Mouse (Mus musculus): ENCODE results near the gene Ctnnb1. TPM values are rescaled to one million over a fixed set of nuclear protein-coding genes. Genes with fewer than 3 reads are reported as not detected.
"Not testable (repeated sequence)": the region's sequence is repeated elsewhere in the genome, so short reads cannot be mapped to it uniquely, and the experiment has no call there.

Gene Ctnnb1
- total RNA-seq, 2 experiments from 2014 or later, result 452 to 506 TPM

GRCm38 (mm10) chr9:120900338-120901274 lies 28.4 kb upstream of the Ctnnb1 start:
- no peak overlapping the region for H3K4me3 ChIP-seq
- no peak for DNase-seq (ENCODE audit: extremely low spot score in 1 of 2, low spot score in 2 of 2)
- no peak overlapping the region for H3K27ac ChIP-seq
- intact Hi-C loops (cut with DNase I), result no loop called here
- TF ChIP-seq CTCF (IDR thresholded peaks at IDR 0.05), result no peak

GRCm38 (mm10) chr9:120902562-120902961 lies 26.5 kb upstream of the Ctnnb1 start:
- Histone ChIP-seq H3K27ac (no peak overlapping the region), H3K4me3 (no peak overlapping the region)
- TF ChIP-seq CTCF (IDR thresholded peaks at IDR 0.05), result no peak
- no peak for DNase-seq (ENCODE audit: extremely low spot score in 1 of 2, low spot score in 2 of 2)
- intact Hi-C loops (cut with DNase I), result no loop called here

GRCm38 (mm10) chr9:120908461-120908860 lies 20.6 kb upstream of the Ctnnb1 start:
- intact Hi-C loops (cut with DNase I), result no loop called here
- DNase-seq (ENCODE audit: extremely low spot score in 1 of 2, low spot score in 2 of 2), result no peak
- no peak for TF ChIP-seq CTCF (IDR thresholded peaks at IDR 0.05)
- H3K4me3 ChIP-seq, result no peak overlapping the region
- H3K27ac ChIP-seq, result no peak overlapping the region

GRCm38 (mm10) chr9:120913152-120913551 lies 15.9 kb upstream of the Ctnnb1 start:
- H3K27ac ChIP-seq, result no peak overlapping the region
- no peak for TF ChIP-seq CTCF (IDR thresholded peaks at IDR 0.05)
- H3K4me3 ChIP-seq, result no peak overlapping the region
- intact Hi-C loops (cut with DNase I), result no loop called here
- DNase-seq (ENCODE audit: extremely low spot score in 1 of 2, low spot score in 2 of 2), result no peak

- TF ChIP-seq CTCF (IDR thresholded peaks at IDR 0.05), result no peak
- no peak overlapping the region for H3K27ac ChIP-seq
- intact Hi-C loops (cut with DNase I), result no loop called here
Measured at GRCm38 (mm10) chr9:120914429-120914828, 14.6 kb upstream of the Ctnnb1 start.

GRCm38 (mm10) chr9:120914877-120915459 lies 14.0 kb upstream of the Ctnnb1 start:
- no peak overlapping the region for H3K4me3 ChIP-seq
- H3K27ac ChIP-seq, result no peak overlapping the region
- DNase-seq (ENCODE audit: extremely low spot score in 1 of 2, low spot score in 2 of 2), result no peak
- intact Hi-C loops (cut with DNase I), result no loop called here
- TF ChIP-seq CTCF (IDR thresholded peaks at IDR 0.05), result peak; percentile 40; the same call in 1 of the 2 replicates

More at GRCm38 (mm10) chr9:120914429-120914828, 14.6 kb upstream of the Ctnnb1 start:
- no peak for DNase-seq (ENCODE audit: extremely low spot score in 1 of 2, low spot score in 2 of 2)
- no peak overlapping the region for H3K4me3 ChIP-seq

GRCm38 (mm10) chr9:120917619-120918018 lies 11.4 kb upstream of the Ctnnb1 start:
- H3K4me3 ChIP-seq; intact Hi-C loops (cut with DNase I); DNase-seq (ENCODE audit: extremely low spot score in 1 of 2, low spot score in 2 of 2): not testable (repeated sequence)

GRCm38 (mm10) chr9:120918211-120918610 lies 10.8 kb upstream of the Ctnnb1 start:
- Histone ChIP-seq H3K4me3 (no peak overlapping the region), H3K27ac (no peak overlapping the region)
- no peak for TF ChIP-seq CTCF (IDR thresholded peaks at IDR 0.05)

More at GRCm38 (mm10) chr9:120917619-120918018, 11.4 kb upstream of the Ctnnb1 start:
- not testable (repeated sequence) for H3K27ac ChIP-seq

GRCm38 (mm10) chr9:120918642-120919041 lies 10.4 kb upstream of the Ctnnb1 start:
- intact Hi-C loops (cut with DNase I), result no loop called here
- H3K4me3 ChIP-seq, result no peak overlapping the region
- no peak overlapping the region for H3K27ac ChIP-seq
- no peak for TF ChIP-seq CTCF (IDR thresholded peaks at IDR 0.05)
- DNase-seq (ENCODE audit: extremely low spot score in 1 of 2, low spot score in 2 of 2), result peak; percentile 20 to 24

More at GRCm38 (mm10) chr9:120918211-120918610, 10.8 kb upstream of the Ctnnb1 start:
- intact Hi-C loops (cut with DNase I), result no loop called here
- DNase-seq (ENCODE audit: extremely low spot score in 1 of 2, low spot score in 2 of 2), result no peak

GRCm38 (mm10) chr9:120919130-120919529 lies 9.9 kb upstream of the Ctnnb1 start:
- intact Hi-C loops (cut with DNase I), result no loop called here
- no peak for TF ChIP-seq CTCF (IDR thresholded peaks at IDR 0.05)
- no peak for DNase-seq (ENCODE audit: extremely low spot score in 1 of 2, low spot score in 2 of 2)
- H3K4me3 ChIP-seq, result no peak overlapping the region
- H3K27ac ChIP-seq, result no peak overlapping the region

GRCm38 (mm10) chr9:120926126-120926525 lies 2.9 kb upstream of the Ctnnb1 start:
- no peak for TF ChIP-seq CTCF (IDR thresholded peaks at IDR 0.05)
- intact Hi-C loops (cut with DNase I), result no loop called here
- Histone ChIP-seq H3K27ac (no peak overlapping the region), H3K4me3 (no peak overlapping the region)
- DNase-seq (ENCODE audit: extremely low spot score in 1 of 2, low spot score in 2 of 2), result no peak

GRCm38 (mm10) chr9:120926939-120927606 lies 1.9 kb upstream of the Ctnnb1 start:
- no peak for DNase-seq (ENCODE audit: extremely low spot score in 1 of 2, low spot score in 2 of 2)
- Histone ChIP-seq H3K27ac (no peak overlapping the region), H3K4me3 (no peak overlapping the region)
- no peak for TF ChIP-seq CTCF (IDR thresholded peaks at IDR 0.05)
- intact Hi-C loops (cut with DNase I), result no loop called here

All from left cerebral cortex, adult 2 months (tissue).